Mouse (Mus musculus): Measurements from ENCODE around the gene Cabp5. TPM values are rescaled to one million over a fixed set of nuclear protein-coding genes. Genes with fewer than 3 reads are reported as not detected.

Cabp5 gene
- polyA plus RNA-seq (2014; fragmentation: Illumina TruSeq; extraction: RNeasy Lipid Tissue Mini Kit (QIAGEN cat#74804)): not detected

DNA sequence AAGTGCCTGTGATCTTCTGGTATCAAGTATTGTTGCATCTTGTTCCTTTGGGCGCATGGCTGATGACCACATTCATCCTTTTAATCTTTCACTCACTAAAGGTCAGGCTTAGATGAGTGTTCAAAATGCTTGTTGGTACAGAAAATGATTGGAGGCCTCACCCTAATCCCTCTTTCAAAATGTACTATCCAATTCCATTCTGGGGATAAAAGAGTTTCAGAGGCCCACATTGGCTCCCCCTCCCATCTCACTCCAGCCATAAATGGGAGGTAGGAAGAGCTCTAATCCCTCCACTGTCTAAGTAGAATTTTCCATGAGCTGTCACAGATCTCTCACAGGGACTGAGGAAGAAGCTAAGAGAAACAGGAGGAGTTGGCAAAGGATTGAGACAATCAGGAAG is at the start of gene Cabp5:
Cabp5 (plus strand) TSS at position 301 of the 400 bp plus-strand sequence.

DNA sequence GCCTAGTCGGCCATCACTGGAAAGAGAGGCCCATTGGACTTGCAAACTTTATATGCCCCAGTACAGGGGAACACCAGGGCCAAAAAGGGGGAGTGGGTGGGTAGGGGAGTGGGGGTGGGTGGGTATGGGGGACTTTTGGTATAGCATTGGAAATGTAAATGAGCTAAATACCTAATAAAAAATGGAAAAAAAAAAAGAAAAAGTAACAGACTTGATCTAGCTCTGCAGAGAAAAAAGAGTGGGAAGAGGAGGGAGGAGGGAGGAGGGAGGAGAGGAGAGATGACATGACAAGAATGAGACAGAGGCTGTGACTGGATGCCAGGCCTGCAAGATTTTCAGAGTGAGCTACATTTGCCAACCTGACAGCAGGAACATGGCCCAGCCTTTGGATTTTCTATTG is 52.6 kb downstream of the Cabp5 start, which contains the start of gene Bsph1:
Bsph1 (plus strand) TSS at position 301 of the 400 bp plus-strand sequence.

Other genes with a start within 250 kb of the Cabp5 start
- gene Vmn1r88, start 238.6 kb upstream of the Cabp5 start, polyA plus RNA-seq (2014; fragmentation: Illumina TruSeq; extraction: RNeasy Lipid Tissue Mini Kit (QIAGEN cat#74804)): 0.09 TPM
- gene Vmn1r89, start 185.1 kb upstream of the Cabp5 start, polyA plus RNA-seq (2014; fragmentation: Illumina TruSeq; extraction: RNeasy Lipid Tissue Mini Kit (QIAGEN cat#74804)): not detected
- 31.7 TPM for gene Lig1, start 120.8 kb upstream of the Cabp5 start, polyA plus RNA-seq (2014; fragmentation: Illumina TruSeq; extraction: RNeasy Lipid Tissue Mini Kit (QIAGEN cat#74804))
- 8.6 TPM for gene Zswim9, start 119.4 kb upstream of the Cabp5 start, polyA plus RNA-seq (2014; fragmentation: Illumina TruSeq; extraction: RNeasy Lipid Tissue Mini Kit (QIAGEN cat#74804))
- gene Pla2g4c, start 73.5 kb upstream of the Cabp5 start, polyA plus RNA-seq (2014; fragmentation: Illumina TruSeq; extraction: RNeasy Lipid Tissue Mini Kit (QIAGEN cat#74804)): 73.4 TPM
- not detected for gene Bsph1, start 52.7 kb downstream of the Cabp5 start, polyA plus RNA-seq (2014; fragmentation: Illumina TruSeq; extraction: RNeasy Lipid Tissue Mini Kit (QIAGEN cat#74804))
- not detected for gene Bsph2, start 172.9 kb downstream of the Cabp5 start, polyA plus RNA-seq (2014; fragmentation: Illumina TruSeq; extraction: RNeasy Lipid Tissue Mini Kit (QIAGEN cat#74804))
- gene Sult2a5, start 225.8 kb downstream of the Cabp5 start, polyA plus RNA-seq (2014; fragmentation: Illumina TruSeq; extraction: RNeasy Lipid Tissue Mini Kit (QIAGEN cat#74804)): not detected

Measured in ovary, adult 10 weeks (tissue).